Mouse (Mus musculus): ENCODE measurements around the gene Slc9a5. TPM values are rescaled to one million over a fixed set of nuclear protein-coding genes. Genes with fewer than 3 reads are reported as not detected.
A peak's percentile ranks its signal among the peaks of the same experiment; 100 is the strongest.

The Slc9a5 gene
- polyA plus RNA-seq, 1 experiment: 33.5 TPM

DNA sequence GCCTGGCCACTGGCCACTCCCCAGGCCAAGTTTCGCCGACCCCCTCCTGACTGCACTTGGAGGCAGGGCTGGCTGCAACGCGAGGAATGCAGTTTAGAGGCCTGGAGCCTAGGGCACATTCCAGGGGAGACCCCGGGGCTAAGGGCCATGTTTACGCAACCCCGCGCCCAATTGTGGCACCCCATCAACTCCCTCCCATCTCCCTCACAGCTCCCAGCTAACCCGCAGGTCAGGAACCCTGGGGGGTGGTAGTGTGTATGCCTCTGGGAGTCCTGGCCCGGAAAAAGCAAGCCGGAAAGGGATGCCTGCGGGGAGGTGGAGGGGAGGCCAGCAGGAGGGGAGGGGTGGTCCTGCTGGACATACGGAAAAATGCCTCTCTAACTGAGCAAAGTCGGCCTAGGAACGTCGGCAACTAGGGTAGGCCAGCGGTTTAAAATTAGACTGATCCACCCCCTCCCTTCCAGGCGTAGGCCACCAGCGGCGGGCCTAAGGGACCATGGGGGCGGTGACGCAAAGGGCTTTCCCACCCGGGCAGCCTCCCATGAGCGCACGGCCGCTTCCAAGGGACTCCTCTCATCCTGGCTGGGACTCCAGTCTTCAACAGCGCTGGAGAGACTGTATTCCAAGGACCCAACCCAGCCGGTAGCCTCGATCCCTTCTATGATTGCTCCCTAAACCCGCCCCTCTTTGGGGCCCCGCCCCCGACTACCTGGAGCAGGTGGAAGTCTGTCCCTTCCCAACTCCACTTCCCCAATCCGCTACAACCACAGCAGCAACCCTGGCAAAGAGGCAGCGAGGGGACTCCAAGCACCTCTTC, 1.8 kb upstream of the Slc9a5 start:
- Histone ChIP-seq H3K4me3 (ENCODE audit: control insufficient read depth, low read depth, low read length) (peak overlapping the region; percentile 86), H3K27me3 (ENCODE audit: control insufficient read depth, insufficient read depth, low read length) (no peaks in the 10 kb centered on the region), H3K4me1 (ENCODE audit: control insufficient read depth, insufficient read depth, low read length) (peaks cover 27% of the 10 kb centered on the region), H3K36me3 (ENCODE audit: control insufficient read depth, insufficient read depth, low read length) (no peaks in the 10 kb centered on the region), H3K27ac (ENCODE audit: control insufficient read depth, insufficient read depth, low read depth, low read length) (peak overlapping the region; percentile 94)
- TF ChIP-seq CTCF (IDR thresholded peaks at IDR 0.05; ENCODE audit: control insufficient read depth, insufficient read depth, insufficient replicate concordance, low read depth, low read length) (no peak), POLR2A (IDR thresholded peaks at IDR 0.05; ENCODE audit: control insufficient read depth, low read depth, low read length) (no peak)

DNA sequence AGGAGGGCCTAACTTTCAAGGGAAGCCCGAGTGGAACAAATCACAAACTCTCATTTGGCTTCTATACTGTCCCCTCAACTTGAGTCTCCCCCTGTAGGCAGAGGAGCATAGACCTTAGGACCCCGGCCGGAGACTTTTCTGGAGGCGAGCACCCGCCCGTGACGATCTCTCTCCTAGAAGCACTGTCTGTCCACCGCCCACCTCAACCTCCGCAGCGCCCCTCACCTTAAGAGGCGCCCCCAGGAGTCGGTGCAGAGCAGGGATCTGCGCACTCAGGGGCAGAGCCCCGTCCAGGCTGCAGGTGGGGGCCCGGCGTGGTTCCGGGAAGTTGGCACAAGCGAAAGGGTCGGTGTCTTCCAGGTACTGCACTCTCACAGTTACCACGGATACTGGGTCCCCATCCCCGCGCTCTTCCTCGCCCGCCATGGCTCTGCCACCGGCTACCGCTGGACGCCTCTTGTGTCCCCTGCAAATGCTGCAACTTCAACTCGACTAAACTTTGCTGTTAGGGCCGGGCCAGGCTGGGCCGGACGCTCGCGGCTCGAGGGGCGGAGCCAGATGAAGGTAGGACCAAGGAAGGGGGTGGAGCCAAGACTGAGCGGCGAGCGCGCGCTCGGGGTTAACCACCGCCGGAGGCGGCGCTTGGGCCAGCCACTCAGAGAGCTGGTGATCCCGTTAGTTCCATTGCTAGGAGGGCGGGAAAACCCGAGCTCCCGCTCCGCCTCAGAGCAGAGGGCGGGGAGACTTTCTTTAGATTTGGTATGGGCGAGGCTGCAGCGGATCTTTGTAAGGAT, 1.0 kb upstream of the Slc9a5 start, which contains the start of gene Fhod1:
Gene Fhod1, minus strand, starts transcription at position 526 of the 794 bp plus-strand sequence.
- Histone ChIP-seq H3K27me3 (ENCODE audit: control insufficient read depth, insufficient read depth, low read length) (no peaks in the 10 kb centered on the region), H3K36me3 (ENCODE audit: control insufficient read depth, insufficient read depth, low read length) (no peaks in the 10 kb centered on the region), H3K4me3 (ENCODE audit: control insufficient read depth, low read depth, low read length) (peak within 1 kb of the TSS; percentile 86), H3K4me1 (ENCODE audit: control insufficient read depth, insufficient read depth, low read length) (peaks cover 27% of the 10 kb centered on the region), H3K27ac (ENCODE audit: control insufficient read depth, insufficient read depth, low read depth, low read length) (peak within 1 kb of the TSS; percentile 94)
- no peak for TF ChIP-seq CTCF (IDR thresholded peaks at IDR 0.05; ENCODE audit: control insufficient read depth, insufficient read depth, insufficient replicate concordance, low read depth, low read length)
- TF ChIP-seq POLR2A (IDR thresholded peaks at IDR 0.05; ENCODE audit: control insufficient read depth, low read depth, low read length): peak; percentile 73

DNA sequence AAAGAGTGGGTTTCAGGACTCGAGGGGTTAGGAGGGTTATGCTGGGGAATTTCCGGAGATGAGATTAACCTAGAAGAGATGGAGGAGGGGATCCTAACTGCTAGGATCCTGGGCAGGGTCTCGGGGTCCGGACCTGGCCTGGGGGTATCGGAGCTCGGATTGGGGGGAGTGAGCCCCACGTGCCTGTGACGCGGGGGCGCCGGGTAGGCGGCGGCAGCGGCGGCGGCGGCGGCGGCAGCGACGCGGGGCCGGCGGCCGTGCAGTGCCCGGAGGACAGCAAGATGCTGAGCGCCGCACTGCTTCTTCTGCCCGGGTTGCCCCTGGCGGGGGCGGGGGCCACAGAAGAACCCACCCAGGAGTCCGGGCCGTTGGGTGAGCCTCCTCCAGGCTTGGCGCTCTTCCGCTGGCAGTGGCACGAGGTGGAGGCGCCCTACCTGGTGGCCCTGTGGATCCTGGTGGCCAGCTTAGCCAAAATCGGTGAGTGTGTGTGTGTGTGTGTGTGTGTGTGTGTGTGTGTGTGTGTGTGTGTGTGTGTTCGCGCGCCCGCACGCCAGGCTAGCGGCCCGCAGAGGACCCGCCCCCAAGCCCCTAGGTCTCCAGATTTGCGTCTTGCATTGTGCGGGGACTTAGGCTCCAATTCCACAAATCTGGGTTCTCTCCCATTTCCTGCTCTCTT, 591 bp downstream of the Slc9a5 start:
- Histone ChIP-seq H3K27ac (ENCODE audit: control insufficient read depth, insufficient read depth, low read depth, low read length) (peak overlapping the region; percentile 91), H3K27me3 (ENCODE audit: control insufficient read depth, insufficient read depth, low read length) (no peaks in the 10 kb centered on the region), H3K4me1 (ENCODE audit: control insufficient read depth, insufficient read depth, low read length) (peaks cover 27% of the 10 kb centered on the region), H3K4me3 (ENCODE audit: control insufficient read depth, low read depth, low read length) (peak overlapping the region; percentile 86), H3K36me3 (ENCODE audit: control insufficient read depth, insufficient read depth, low read length) (no peaks in the 10 kb centered on the region; the same call in 1 of the 2 replicates)
- TF ChIP-seq CTCF (IDR thresholded peaks at IDR 0.05; ENCODE audit: control insufficient read depth, insufficient read depth, insufficient replicate concordance, low read depth, low read length): no peak
- TF ChIP-seq POLR2A (IDR thresholded peaks at IDR 0.05; ENCODE audit: control insufficient read depth, low read depth, low read length): no peak

- Histone ChIP-seq H3K36me3 (ENCODE audit: control insufficient read depth, insufficient read depth, low read length) (no peaks in the 10 kb centered on the region; the same call in 1 of the 2 replicates), H3K27ac (ENCODE audit: control insufficient read depth, insufficient read depth, low read depth, low read length) (no peak overlapping the region), H3K27me3 (ENCODE audit: control insufficient read depth, insufficient read depth, low read length) (no peaks in the 10 kb centered on the region), H3K4me1 (ENCODE audit: control insufficient read depth, insufficient read depth, low read length) (peaks cover 27% of the 10 kb centered on the region), H3K4me3 (ENCODE audit: control insufficient read depth, low read depth, low read length) (no peak overlapping the region; the same call in 1 of the 2 replicates)
- no peak for TF ChIP-seq POLR2A (IDR thresholded peaks at IDR 0.05; ENCODE audit: control insufficient read depth, low read depth, low read length)
- no peak for TF ChIP-seq CTCF (IDR thresholded peaks at IDR 0.05; ENCODE audit: control insufficient read depth, insufficient read depth, insufficient replicate concordance, low read depth, low read length)
These were observed 1.5 kb downstream of the Slc9a5 start for GRCm38 (mm10) chr8:105350186-105350585.

- H3K4me3 ChIP-seq (ENCODE audit: control insufficient read depth, low read depth, low read length): no peak overlapping the region
- peaks cover 17% of the 10 kb centered on the region for H3K4me1 ChIP-seq (ENCODE audit: control insufficient read depth, insufficient read depth, low read length)
- H3K27me3 ChIP-seq (ENCODE audit: control insufficient read depth, insufficient read depth, low read length): no peaks in the 10 kb centered on the region
- no peak overlapping the region for H3K27ac ChIP-seq (ENCODE audit: control insufficient read depth, insufficient read depth, low read depth, low read length)
- no peaks in the 10 kb centered on the region; the same call in 1 of the 2 replicates for H3K36me3 ChIP-seq (ENCODE audit: control insufficient read depth, insufficient read depth, low read length)
- TF ChIP-seq POLR2A (IDR thresholded peaks at IDR 0.05; ENCODE audit: control insufficient read depth, low read depth, low read length) (no peak), CTCF (IDR thresholded peaks at IDR 0.05; ENCODE audit: control insufficient read depth, insufficient read depth, insufficient replicate concordance, low read depth, low read length) (no peak)
These were observed 5.0 kb downstream of the Slc9a5 start for GRCm38 (mm10) chr8:105353583-105354135.

DNA sequence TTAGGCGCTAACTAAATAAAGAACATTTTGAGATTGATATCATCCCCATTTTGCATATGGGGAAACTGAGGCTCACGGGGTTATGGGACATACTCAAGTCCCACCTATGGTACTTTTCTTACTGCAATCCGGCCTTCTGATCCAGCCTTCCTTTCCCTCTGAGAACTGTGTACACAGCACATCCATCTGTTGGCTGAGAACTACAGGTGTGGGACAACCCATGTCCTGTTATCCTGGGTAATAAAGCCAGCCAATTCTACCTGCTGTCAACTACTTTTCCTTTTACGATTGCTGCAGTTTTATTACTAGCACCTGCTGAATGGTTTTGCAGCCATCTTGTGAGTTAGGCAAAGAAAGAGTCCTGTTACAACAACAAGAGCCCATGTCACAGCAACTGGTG, 5.9 kb downstream of the Slc9a5 start:
- TF ChIP-seq POLR2A (IDR thresholded peaks at IDR 0.05; ENCODE audit: control insufficient read depth, low read depth, low read length) (no peak), CTCF (IDR thresholded peaks at IDR 0.05; ENCODE audit: control insufficient read depth, insufficient read depth, insufficient replicate concordance, low read depth, low read length) (no peak)
- no peak overlapping the region for H3K4me3 ChIP-seq (ENCODE audit: control insufficient read depth, low read depth, low read length)
- no peaks in the 10 kb centered on the region; the same call in 1 of the 2 replicates for H3K36me3 ChIP-seq (ENCODE audit: control insufficient read depth, insufficient read depth, low read length)
- no peak overlapping the region for H3K27ac ChIP-seq (ENCODE audit: control insufficient read depth, insufficient read depth, low read depth, low read length)
- H3K27me3 ChIP-seq (ENCODE audit: control insufficient read depth, insufficient read depth, low read length): no peaks in the 10 kb centered on the region
- peaks cover 9% of the 10 kb centered on the region for H3K4me1 ChIP-seq (ENCODE audit: control insufficient read depth, insufficient read depth, low read length)
